Mouse (Mus musculus): ENCODE measurements around the gene Zfp618.

Gene Zfp618

GRCm38 (mm10) chr4:62965497-62966302, at the start of gene Zfp618:
Zfp618 (plus strand) TSS chr4:62965573.
- peak; percentile 50 for DNase-seq (ENCODE audit: low spot score)

GRCm38 (mm10) chr4:62917056-62917455, 48.3 kb upstream of the Zfp618 start:
- DNase-seq (ENCODE audit: low spot score), result no peak

- DNase-seq (ENCODE audit: low spot score), result no peak
These were observed 31.6 kb upstream of the Zfp618 start for GRCm38 (mm10) chr4:62933798-62934197.

- no peak for DNase-seq (ENCODE audit: low spot score)
These were observed 29.7 kb upstream of the Zfp618 start for GRCm38 (mm10) chr4:62935589-62936218.

- DNase-seq (ENCODE audit: low spot score), result no peak
These were observed 23.1 kb upstream of the Zfp618 start for GRCm38 (mm10) chr4:62941961-62942892.

- DNase-seq (ENCODE audit: low spot score), result peak; percentile 32
These were observed 21.0 kb upstream of the Zfp618 start for GRCm38 (mm10) chr4:62944326-62944879.

GRCm38 (mm10) chr4:62963806-62964205, 1.6 kb upstream of the Zfp618 start:
- no peak for DNase-seq (ENCODE audit: low spot score)

- DNase-seq (ENCODE audit: low spot score), result peak; percentile 34
These were observed 403 bp upstream of the Zfp618 start for GRCm38 (mm10) chr4:62964844-62965496.

GRCm38 (mm10) chr4:62969526-62969925, 4.2 kb downstream of the Zfp618 start:
- no peak for DNase-seq (ENCODE audit: low spot score)

GRCm38 (mm10) chr4:62971991-62972390, 6.6 kb downstream of the Zfp618 start:
- DNase-seq (ENCODE audit: low spot score), result no peak

- DNase-seq (ENCODE audit: low spot score), result no peak
These were observed 7.7 kb downstream of the Zfp618 start for GRCm38 (mm10) chr4:62973086-62973485.

GRCm38 (mm10) chr4:62974901-62975300, 9.5 kb downstream of the Zfp618 start:
- DNase-seq (ENCODE audit: low spot score), result no peak

GRCm38 (mm10) chr4:62975541-62975940, 10.2 kb downstream of the Zfp618 start:
- DNase-seq (ENCODE audit: low spot score), result no peak

GRCm38 (mm10) chr4:62977454-62977853, 12.1 kb downstream of the Zfp618 start:
- DNase-seq (ENCODE audit: low spot score), result no peak

- no peak for DNase-seq (ENCODE audit: low spot score)
These were observed 13.1 kb downstream of the Zfp618 start for GRCm38 (mm10) chr4:62978501-62978911.

- no peak for DNase-seq (ENCODE audit: low spot score)
These were observed 16.2 kb downstream of the Zfp618 start for GRCm38 (mm10) chr4:62981572-62981971.

GRCm38 (mm10) chr4:62983556-62983955, 18.2 kb downstream of the Zfp618 start:
- no peak for DNase-seq (ENCODE audit: low spot score)

GRCm38 (mm10) chr4:62991336-62991735, 26.0 kb downstream of the Zfp618 start:
- DNase-seq (ENCODE audit: low spot score), result no peak

GRCm38 (mm10) chr4:62993190-62993589, 27.8 kb downstream of the Zfp618 start:
- DNase-seq (ENCODE audit: low spot score), result no peak

- DNase-seq (ENCODE audit: low spot score), result no peak
These were observed 32.2 kb downstream of the Zfp618 start for GRCm38 (mm10) chr4:62997606-62998005.

- DNase-seq (ENCODE audit: low spot score), result peak; percentile 54
These were observed 33.1 kb downstream of the Zfp618 start for GRCm38 (mm10) chr4:62998431-62998835.

Measured in ovary, postnatal 36 days (tissue).